Mouse (Mus musculus) urinary bladder, postnatal 10 days (tissue): ENCODE data around the gene Rprd2.

Experiments used
- DNase-seq: peaks from one replicate; pipeline ENCODE4 v3.0.0; 2022; ENCODE audit warnings: low spot score

Gene Rprd2

DNA sequence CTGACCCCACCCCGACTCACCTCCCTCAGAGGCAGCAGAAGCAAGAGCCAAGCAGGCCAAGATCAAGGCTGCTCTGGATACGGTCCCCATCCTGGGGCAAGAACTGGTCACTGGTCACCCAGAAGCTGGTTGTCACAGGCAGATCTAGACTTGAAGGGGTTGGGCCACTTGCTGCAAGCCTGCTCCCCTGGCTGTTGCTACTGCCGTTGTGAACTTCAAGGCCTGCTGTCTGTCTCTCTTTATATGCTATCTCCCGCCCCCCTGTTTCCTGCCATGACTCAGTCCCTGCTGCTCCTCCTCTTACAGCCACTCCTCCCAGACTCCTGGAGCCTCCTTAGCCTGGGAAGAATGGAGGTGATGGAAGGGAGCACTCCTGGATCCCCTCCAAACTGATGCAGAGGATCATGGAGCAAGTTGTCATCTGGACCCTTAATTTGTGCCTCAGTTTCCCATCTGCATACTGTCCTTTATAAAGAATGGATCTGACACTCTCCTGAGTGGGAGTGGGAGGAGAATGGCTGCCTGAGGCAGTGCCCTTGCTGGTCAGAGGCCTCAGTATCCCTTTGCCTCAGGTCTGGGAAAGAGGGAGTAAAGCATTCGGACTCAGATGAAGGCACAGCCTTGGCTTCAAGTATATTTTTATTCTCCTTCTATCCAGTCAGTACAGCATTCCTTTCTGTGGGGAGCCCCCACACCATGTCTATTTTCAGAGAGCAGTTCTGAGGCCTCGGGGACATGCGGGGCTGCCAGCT lies 79.1 kb downstream of the Rprd2 start, which contains the start of gene Ecm1:
Gene Ecm1, minus strand, starts transcription at position 217 of the 752 bp plus-strand sequence.
- no peak for DNase-seq

DNA sequence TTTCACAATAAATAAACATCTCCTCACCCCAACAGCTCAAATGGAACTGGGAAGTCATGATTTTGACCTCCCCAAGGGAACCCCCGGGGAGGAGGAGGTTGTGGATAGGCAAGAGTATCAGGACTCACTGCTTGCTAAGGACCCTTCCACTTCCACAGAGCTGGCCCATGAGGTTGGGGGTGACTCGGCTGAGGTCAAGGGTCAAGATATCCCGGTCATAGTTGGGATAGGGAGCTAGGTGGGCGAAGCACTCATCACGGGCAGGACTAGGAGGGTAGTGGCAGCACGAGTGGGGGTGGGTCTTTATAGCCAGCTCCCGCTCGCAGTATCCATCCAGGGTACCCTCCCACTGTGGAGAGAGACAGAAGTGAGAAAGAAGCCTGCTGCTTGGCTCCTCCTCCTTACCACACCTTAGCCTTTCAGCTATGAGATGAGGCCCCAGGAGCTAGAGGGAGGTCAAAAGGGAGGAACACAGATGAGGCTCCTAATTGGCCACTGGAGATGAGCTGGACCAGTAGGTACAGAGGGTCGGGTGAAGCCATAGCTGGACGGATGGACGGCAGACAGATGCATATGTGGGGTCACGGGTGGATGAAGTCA lies 83.5 kb downstream of the Rprd2 start:
- DNase-seq: no peak

DNA sequence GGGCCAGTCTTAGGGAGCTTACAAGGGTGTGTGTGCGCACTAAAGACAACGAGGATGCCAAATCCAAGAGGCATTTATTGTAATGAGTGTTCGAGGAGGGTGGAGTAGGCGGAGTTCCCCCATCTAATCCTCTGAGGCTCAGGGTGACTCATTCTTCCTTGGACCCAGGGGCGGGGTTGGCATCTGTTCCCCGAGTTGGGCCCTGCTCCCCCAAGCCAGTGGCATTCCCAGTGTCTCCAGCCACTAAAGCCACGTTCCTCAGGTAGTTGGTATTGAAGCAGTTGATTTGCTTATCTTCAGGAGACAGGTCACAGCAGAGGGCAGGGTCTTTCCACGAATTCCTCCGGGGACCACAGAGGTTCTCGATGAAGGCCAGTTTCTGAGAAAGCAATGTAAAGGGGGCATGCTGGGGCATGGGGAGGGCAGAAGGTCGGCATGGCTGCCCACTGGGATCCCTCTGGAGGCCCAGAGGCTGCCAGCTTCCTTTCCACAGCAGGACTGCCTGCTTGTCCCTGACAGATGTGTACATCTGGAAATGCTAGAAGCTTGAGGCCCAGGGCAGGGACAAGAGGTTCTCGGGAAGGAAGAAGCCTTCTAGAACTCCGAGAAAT lies 84.5 kb downstream of the Rprd2 start:
- DNase-seq: no peak

DNA sequence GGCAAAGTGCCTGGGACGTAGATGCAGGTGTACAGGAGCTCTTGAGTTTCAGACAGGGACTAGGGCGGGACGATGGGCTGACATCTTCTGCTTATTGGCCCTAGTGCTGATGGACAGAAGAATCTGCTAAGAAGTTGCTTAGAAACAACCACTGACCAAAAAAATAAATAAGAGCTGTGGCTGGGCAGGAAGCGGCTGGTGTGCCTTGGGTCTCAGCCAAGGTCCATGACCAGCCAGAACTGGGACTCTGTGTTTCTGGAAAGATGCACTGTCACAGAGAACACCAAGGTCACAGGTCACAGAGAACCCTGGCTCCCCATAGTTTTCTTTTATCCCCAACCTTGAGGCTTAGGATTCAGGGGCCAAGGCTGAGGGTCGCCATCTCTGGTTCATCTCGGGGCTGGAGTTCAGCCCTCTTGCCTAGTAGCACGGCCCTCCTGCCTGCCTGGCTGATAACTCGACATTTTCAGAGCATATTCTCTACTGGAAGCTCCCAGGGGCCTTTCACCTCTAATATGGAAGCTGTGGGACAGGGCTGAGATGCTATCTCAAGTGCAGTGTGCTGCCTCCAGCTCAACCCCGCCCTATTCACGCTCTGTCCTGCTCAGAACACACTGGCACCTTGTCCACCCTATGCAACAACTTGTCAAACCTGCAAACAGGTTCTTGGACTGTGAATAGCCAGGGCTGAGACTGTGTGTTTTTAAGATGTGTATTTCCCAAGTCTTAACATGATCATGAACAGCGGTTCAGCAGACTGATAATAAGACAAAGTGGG lies 85.7 kb downstream of the Rprd2 start:
- DNase-seq: no peak

DNA sequence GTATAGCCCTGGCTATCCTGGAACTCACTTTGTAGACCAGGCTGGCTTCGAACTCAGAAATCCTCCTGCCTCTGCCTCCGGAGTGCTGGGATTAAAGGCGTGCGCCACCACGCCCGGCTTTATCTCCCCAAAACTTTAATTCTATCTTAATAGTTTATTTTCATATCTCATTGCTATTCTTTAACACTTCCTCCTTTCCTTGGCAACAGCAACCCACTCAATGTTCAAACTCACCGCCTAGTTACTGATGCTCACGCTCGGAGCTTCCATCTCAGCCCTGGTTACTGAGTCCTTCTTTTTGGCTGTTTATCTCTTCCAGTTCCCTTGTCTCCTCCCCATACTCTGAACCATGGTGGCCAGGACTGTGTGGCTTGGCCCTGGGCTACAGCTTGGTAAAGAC lies 86.4 kb downstream of the Rprd2 start:
- DNase-seq: no peak

DNA sequence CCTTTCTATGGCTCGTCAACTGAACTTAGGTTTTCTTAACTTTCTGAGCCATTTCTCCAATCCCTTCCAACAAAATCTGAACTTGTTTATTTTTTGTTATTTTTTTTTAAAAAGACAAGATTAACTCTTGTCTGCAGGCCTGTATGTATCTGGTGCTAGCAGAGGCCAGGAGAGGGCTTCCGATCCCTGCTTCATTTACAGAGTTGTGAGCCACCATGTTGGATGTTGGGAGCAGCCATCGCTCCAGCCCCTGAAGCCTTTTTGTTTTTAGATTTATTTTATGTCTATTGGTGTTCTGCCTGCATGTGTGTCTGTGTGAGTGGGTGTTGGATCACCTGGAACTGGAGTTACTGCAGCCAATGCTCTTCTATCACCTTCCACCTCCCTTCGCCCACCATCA lies 86.9 kb downstream of the Rprd2 start:
- no peak for DNase-seq

DNA sequence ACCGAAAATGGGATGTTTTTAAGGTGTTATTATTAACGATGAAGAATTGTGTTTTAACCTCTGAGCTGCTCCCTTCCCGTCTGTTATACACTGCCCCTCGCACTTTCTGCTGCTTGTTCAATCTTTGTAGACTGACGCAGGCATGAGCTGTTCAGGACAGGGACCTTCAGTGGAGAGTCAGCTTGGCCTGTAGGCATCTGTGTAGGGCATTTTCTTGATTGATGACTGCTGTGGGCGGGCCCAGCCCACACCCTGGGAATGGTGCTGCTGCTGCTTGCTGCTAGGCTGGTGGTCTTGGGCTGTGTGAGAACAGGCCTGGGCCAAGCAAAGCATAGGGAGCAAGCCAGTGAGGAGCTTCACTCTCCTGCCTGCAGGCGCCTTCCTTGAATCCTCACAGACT lies 88.2 kb downstream of the Rprd2 start:
- DNase-seq: no peak

DNA sequence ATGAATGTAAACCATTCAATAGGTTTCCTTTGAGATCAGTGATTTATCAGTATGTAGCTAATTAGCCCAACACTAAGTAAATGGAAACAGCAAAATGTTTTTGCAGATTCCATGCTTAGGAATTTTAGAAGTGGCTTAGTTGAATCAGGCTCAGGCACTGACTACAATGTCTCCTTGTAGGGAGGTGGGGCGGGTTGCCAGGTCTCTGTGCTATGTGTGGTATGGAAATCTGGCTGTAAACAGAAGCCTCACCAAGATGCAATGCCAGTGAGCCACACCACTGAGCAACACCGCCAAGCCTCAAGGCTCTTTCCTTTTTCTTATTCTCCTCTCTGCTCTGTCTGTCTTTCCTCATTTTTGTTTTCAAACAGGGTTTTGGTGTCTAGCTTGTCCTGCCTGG lies 89.8 kb downstream of the Rprd2 start:
- DNase-seq: no peak

DNA sequence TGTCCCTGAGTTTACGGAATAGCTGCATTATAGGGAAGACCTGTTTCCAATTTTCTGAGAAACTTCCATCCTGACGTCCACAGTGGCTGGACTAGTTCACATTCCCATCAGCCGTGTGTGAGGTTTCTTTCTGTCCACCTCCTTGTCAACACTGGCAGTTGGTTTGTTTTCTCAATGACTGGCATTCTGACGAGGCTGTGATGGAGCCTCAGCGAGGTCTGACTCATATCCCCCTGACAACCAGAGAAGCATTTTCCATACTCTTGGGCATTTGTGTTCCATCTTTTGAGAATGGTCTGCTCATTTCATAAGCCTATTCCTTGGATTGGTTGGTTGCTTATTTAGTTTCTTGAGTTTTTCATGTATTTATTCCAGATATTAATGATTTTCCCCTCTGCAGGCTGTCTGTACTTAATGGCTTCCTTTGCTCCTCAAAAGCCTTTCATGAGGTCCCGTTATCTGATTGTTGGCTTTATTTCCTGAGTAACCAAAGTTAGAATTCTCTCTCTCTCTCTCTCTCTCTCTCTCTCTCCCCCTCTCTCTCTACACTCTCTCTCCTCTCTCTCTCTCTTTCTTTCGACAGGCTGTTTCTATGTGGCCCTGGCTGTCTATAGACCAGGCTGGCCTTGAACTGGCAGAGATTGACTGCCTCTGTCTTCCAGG lies 91.8 kb downstream of the Rprd2 start:
- no peak for DNase-seq

DNA sequence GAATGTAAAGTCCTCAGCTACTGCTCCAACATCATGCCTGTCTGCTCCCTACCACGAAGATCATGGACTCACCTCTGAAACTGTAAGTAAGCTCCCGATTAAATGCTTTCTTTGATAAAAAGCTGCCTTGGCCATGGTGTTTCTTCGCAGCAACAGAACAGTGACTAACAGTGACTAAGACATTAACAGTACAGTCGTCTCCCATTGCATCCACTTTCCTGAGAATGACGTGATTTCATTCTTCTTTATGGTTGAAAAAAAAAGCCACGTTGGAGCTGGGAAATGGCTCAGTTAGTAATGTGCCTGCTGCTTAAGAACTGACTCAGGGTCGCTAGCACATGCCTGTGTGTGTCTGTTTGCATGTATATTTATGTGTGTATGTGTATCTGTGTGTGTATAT lies 92.8 kb downstream of the Rprd2 start:
- DNase-seq: no peak

DNA sequence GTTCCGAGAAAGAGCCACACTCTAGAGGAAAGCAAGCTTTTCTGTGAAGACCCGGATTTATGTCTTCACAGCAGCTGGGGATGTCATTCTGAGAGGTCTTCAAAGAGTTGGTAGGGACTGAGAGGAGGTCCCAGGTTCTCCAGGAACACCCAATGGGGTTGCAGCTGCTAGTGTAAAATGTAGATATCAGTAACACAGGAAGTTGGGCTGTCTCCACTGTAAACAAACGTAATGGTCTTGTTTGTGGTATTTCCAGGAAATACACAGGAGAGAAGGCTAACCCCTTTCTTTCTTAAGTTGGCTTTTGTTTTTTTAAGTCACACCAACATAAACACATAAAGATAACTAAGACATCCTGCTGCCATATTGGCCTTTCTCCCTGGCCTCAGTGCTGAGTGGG lies 96.3 kb downstream of the Rprd2 start:
- no peak for DNase-seq

DNA sequence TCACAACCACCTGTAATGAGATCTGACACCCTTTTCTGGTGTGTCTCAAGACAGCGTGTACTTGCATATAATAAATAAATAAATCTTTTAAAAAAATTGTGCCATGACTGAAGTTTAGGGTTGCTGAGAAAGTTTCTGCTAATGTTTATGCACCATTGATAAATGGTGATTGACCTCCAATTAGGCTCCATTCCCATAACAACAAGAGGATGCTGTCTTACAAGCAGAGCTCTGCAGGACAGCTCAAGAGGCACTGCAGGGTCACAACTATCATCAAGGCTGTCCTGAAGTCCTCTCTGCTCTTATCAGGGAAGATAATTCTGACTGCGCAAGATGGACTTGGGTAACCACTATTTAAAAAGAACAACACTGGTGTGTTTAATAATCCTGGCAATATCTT lies 100.5 kb downstream of the Rprd2 start:
- DNase-seq: no peak

DNA sequence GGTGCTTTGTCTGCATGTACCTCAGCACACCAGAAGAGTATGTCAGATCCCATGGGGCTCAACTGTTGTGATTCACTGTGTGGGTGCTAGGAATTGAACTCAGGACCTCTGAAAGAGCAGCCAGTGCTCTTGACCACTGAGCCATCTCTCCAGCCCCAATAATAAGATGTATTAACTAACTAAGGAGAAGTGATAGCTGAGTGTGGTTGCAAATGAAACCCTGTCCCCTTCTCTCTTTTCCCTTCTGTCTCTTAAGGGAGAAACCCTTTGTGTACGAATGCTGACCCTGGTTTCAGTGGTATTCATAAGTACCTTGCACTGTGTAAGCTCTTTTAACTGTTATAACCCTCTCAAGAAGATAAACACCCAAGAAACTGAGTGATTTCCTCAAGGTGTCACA lies 102.6 kb downstream of the Rprd2 start:
- DNase-seq: no peak
